Comparison of ENCODE assay signal across 9 mouse cellular contexts in the genomic region with DNA sequence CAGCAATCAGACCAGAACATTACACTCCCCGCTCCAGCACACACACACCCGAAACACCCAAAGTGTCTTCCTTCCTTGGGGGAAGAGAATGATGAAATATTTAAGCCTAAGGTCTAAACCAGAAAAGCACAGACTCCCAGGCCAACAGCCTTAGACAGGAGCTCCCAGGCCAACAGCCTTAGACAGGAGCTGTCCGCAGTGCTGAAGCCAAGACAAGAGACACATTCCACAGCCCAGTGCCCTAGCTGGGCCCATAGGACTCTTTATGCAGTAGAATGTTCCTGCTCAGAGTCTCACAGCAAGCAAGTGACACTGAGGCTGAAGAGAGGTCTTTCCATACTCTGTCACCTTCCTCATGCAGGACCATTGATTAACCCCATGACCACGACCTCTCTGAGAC.
A peak's percentile ranks its signal among the peaks of the same experiment; 100 is the strongest.
DNase-seq lines count a peak whose midpoint lies in the region; ATAC-seq lines count a peak whose summit lies in the region.
"Had no signal": no experiment of that assay in that cellular context is flagged by ENCODE, and none has a peak within 500 bp of the region (broad histone marks: within the 10 kb centered on the region; RNA-seq: fewer than 3 reads in every experiment).

No protein-coding gene starts in this region.

- DNase-seq in heart, adult 18-20 months, result peak; percentile 5 to 47
- no peak for DNase-seq in heart, adult 11 months
- peak; percentile 5 for DNase-seq in ovary, postnatal 10 days (ENCODE audit: low spot score)
- DNase-seq in ovary, adult 18-20 months (ENCODE audit: low spot score), result no peak
- peak; percentile 50 to 64 for DNase-seq in heart, postnatal 14 days
- DNase-seq in retina, postnatal 1 day, result peak; percentile 54
- DNase-seq in thymus, postnatal 14 days, result no peak
- DNase-seq: cerebellum, adult 8-10 months had no signal

- no peak for ATAC-seq in cerebellum, adult (ENCODE audit: insufficient number of reproducible peaks, low FRiP score, low TSS enrichment)

- intact Hi-C loops in heart, postnatal 14 days (cut with DNase I), result no loop called here

Comparison
In these comparisons a context has a peak if more than half of its experiments do, and no peak if none do; other contexts are left out.
1. DNase-seq: peak in heart, adult 18-20 months (2 of 2), ovary, postnatal 10 days (single experiment), heart, postnatal 14 days (2 of 2) and retina, postnatal 1 day (single experiment); none in heart, adult 11 months (single experiment), ovary, adult 18-20 months (single experiment) and thymus, postnatal 14 days (single experiment).